Mouse (Mus musculus) liver, embryonic 11.5 days (tissue): Measurements from ENCODE around the gene Gm20696. TPM values are rescaled to one million over a fixed set of nuclear protein-coding genes. Genes with fewer than 3 reads are reported as not detected.

Source experiments
- ATAC-seq: fragments of 200-750 bp; cut with Nextera tagmentation; replicated peaks from 2 replicates; pipeline ENCODE4 v1.8.0; 2017; ENCODE audit warnings: moderate number of reproducible peaks, mild to moderate bottlenecking, moderate TSS enrichment, moderate library complexity; ENCODE audit not compliant: low FRiP score
- DNase-seq: peaks from one replicate; pipeline ENCODE4 v3.0.0-alpha.2; 2017; ENCODE audit warnings: low spot score
- H3K27ac ChIP-seq: fragments of 300-500 bp; sonication (generic); 2 replicates; pipeline ENCODE4 v1.5.1; 2014; ENCODE audit warnings: mild to moderate bottlenecking, low read depth, low read length, control low read depth
- H3K27me3 ChIP-seq: fragments of 300-500 bp; sonication (generic); replicated peaks from 2 replicates; pipeline ENCODE4 v1.6.1; 2014; ENCODE audit warnings: low read length, mixed read lengths; ENCODE audit not compliant: control insufficient read depth, insufficient read depth
- H3K36me3 ChIP-seq: fragments of 300-500 bp; sonication (generic); 2 replicates; pipeline ENCODE4 v1.6.1; 2014; ENCODE audit warnings: mild to moderate bottlenecking, low read length, moderate library complexity, mixed read lengths; ENCODE audit not compliant: control insufficient read depth, insufficient read depth
- H3K4me1 ChIP-seq: fragments of 300-500 bp; sonication (generic); replicated peaks from 2 replicates; pipeline ENCODE4 v1.6.1; 2014; ENCODE audit warnings: low read length, mixed read lengths; ENCODE audit not compliant: control insufficient read depth, insufficient read depth
- H3K4me2 ChIP-seq: fragments of 300-500 bp; sonication (generic); 2 replicates; pipeline ENCODE4 v1.6.1; 2014; ENCODE audit warnings: mild to moderate bottlenecking, control low read depth, moderate library complexity
- H3K4me3 ChIP-seq: fragments of 300-500 bp; sonication (generic); 2 replicates; pipeline ENCODE4 v1.5.1; 2014; ENCODE audit warnings: low read depth, low read length, control low read depth
- H3K9ac ChIP-seq: fragments of 300-500 bp; sonication (generic); 2 replicates; pipeline ENCODE4 v1.6.1; 2014; ENCODE audit warnings: low read depth, low read length, control low read depth
- H3K9me3 ChIP-seq: fragments of 300-500 bp; sonication (generic); 2 replicates; pipeline ENCODE4 v1.6.1; 2016; ENCODE audit warnings: low read length, inconsistent platforms, mixed read lengths; ENCODE audit not compliant: control insufficient read depth
- WGBS: fragments of 180-500 bp; shearing (Covaris S2); extraction: QIAGEN DNeasy Blood & Tissue Kit; methylation state at CpG from one replicate; pipeline ENCODE4 v1.1.7; 2014; 5-methylcytosine and 5-hydroxymethylcytosine counted together
- polyA plus RNA-seq: library from polyadenylated mRNA; unstranded; fragments of >200 nt; fragmentation: Nextera tagmentation; extraction: Ambion mirVana; gene quantifications from 2 replicates; pipeline ENCODE4 v1.2.1, GENCODE M21; 2014

Gm20696 gene
- polyA plus RNA-seq: 2.0 and 2.4 TPM in 2 replicates

GRCm38 (mm10) chr6:99666318-99667171 lies at the start of gene Gm20696, which contains the start of gene Eif4e3:
Gene Gm20696 (minus strand): TSS chr6:99666797.
Gene Eif4e3 (minus strand): TSS chr6:99666771.
- H3K27me3 ChIP-seq: peaks cover 27% of the 10 kb centered on the region
- H3K4me2 ChIP-seq: peak within 1 kb of the TSS; percentile 91
- H3K36me3 ChIP-seq: no peaks in the 10 kb centered on the region
- H3K4me3 ChIP-seq: peak within 1 kb of the TSS; percentile 67
- H3K9ac ChIP-seq: peak within 1 kb of the TSS; percentile 66
- peak; percentile 49 for ATAC-seq
- DNase-seq: peak; percentile 61
- peaks cover 3% of the 10 kb centered on the region; the same call in 1 of the 2 replicates for H3K4me1 ChIP-seq
- H3K27ac ChIP-seq: no peak within 1 kb of the TSS
- WGBS: under 1% methylated on average over 64 of the region's 75 CpGs
- no peaks in the 10 kb centered on the region for H3K9me3 ChIP-seq

GRCm38 (mm10) chr6:99715913-99716312 lies 49.3 kb upstream of the Gm20696 start:
- H3K9ac ChIP-seq: no peak overlapping the region
- no peak overlapping the region for H3K4me3 ChIP-seq
- no peaks in the 10 kb centered on the region for H3K27me3 ChIP-seq
- no peak for ATAC-seq
- H3K36me3 ChIP-seq: no peaks in the 10 kb centered on the region
- no peak overlapping the region for H3K27ac ChIP-seq
- no peaks in the 10 kb centered on the region for H3K9me3 ChIP-seq
- 56% methylated on average over 6 of the region's 6 CpGs for WGBS
- no peaks in the 10 kb centered on the region for H3K4me1 ChIP-seq
- no peak for DNase-seq
- H3K4me2 ChIP-seq: no peak overlapping the region

- WGBS: 52% methylated on average over 6 of the region's 6 CpGs
- no peaks in the 10 kb centered on the region for H3K27me3 ChIP-seq
- ATAC-seq (no peak), DNase-seq (no peak)
- no peak overlapping the region for H3K27ac ChIP-seq
- no peaks in the 10 kb centered on the region for H3K9me3 ChIP-seq
- no peaks in the 10 kb centered on the region for H3K4me1 ChIP-seq
- no peaks in the 10 kb centered on the region for H3K36me3 ChIP-seq
- no peak overlapping the region for H3K4me2 ChIP-seq
- H3K9ac ChIP-seq: no peak overlapping the region
- no peak overlapping the region for H3K4me3 ChIP-seq
Observed at GRCm38 (mm10) chr6:99715191-99715590, 48.6 kb upstream of the Gm20696 start.

GRCm38 (mm10) chr6:99713256-99713655 lies 46.7 kb upstream of the Gm20696 start:
- DNase-seq: no peak
- no peaks in the 10 kb centered on the region for H3K27me3 ChIP-seq
- H3K27ac ChIP-seq: no peak overlapping the region
- H3K9me3 ChIP-seq: no peaks in the 10 kb centered on the region
- no peaks in the 10 kb centered on the region for H3K4me1 ChIP-seq
- H3K36me3 ChIP-seq: no peaks in the 10 kb centered on the region
- 84% methylated on average over 5 of the region's 5 CpGs for WGBS
- H3K4me2 ChIP-seq: no peak overlapping the region
- no peak for ATAC-seq
- H3K4me3 ChIP-seq: no peak overlapping the region
- no peak overlapping the region for H3K9ac ChIP-seq

- H3K27ac ChIP-seq: no peak overlapping the region
- 60% methylated on average over 11 of the region's 11 CpGs for WGBS
- no peak overlapping the region for H3K9ac ChIP-seq
- H3K4me1 ChIP-seq: no peaks in the 10 kb centered on the region
- DNase-seq (no peak), ATAC-seq (no peak)
- no peaks in the 10 kb centered on the region for H3K9me3 ChIP-seq
- H3K4me3 ChIP-seq: no peak overlapping the region
- H3K36me3 ChIP-seq: no peaks in the 10 kb centered on the region
- no peak overlapping the region for H3K4me2 ChIP-seq
- H3K27me3 ChIP-seq: no peaks in the 10 kb centered on the region
Observed at GRCm38 (mm10) chr6:99711576-99712101, 45.0 kb upstream of the Gm20696 start.

- Histone ChIP-seq H3K4me1 (no peaks in the 10 kb centered on the region), H3K4me3 (no peak overlapping the region), H3K27me3 (peaks cover 18% of the 10 kb centered on the region), H3K4me2 (no peak overlapping the region), H3K36me3 (no peaks in the 10 kb centered on the region), H3K9ac (no peak overlapping the region), H3K9me3 (no peaks in the 10 kb centered on the region), H3K27ac (no peak overlapping the region)
- DNase-seq (no peak), ATAC-seq (no peak)
- 63% methylated on average over 3 of the region's 3 CpGs for WGBS
Observed at GRCm38 (mm10) chr6:99700484-99700883, 33.9 kb upstream of the Gm20696 start.

GRCm38 (mm10) chr6:99692916-99693841 lies 26.6 kb upstream of the Gm20696 start:
- Histone ChIP-seq H3K27ac (no peak overlapping the region), H3K9ac (peak overlapping the region; percentile 40; the same call in 1 of the 2 replicates), H3K4me1 (peaks cover 3% of the 10 kb centered on the region; the same call in 1 of the 2 replicates), H3K9me3 (no peaks in the 10 kb centered on the region), H3K36me3 (no peaks in the 10 kb centered on the region), H3K4me2 (peak overlapping the region; percentile 76), H3K4me3 (peak overlapping the region; percentile 63), H3K27me3 (peaks cover 78% of the 10 kb centered on the region)
- DNase-seq: no peak
- ATAC-seq: no peak
- 3% methylated on average over 99 of the region's 110 CpGs for WGBS

- Histone ChIP-seq H3K4me3 (peak within 1 kb of the TSS; percentile 63), H3K9me3 (no peaks in the 10 kb centered on the region), H3K4me1 (peaks cover 3% of the 10 kb centered on the region; the same call in 1 of the 2 replicates), H3K27ac (no peak within 1 kb of the TSS), H3K4me2 (peak within 1 kb of the TSS; percentile 76), H3K9ac (peak within 1 kb of the TSS; percentile 40; the same call in 1 of the 2 replicates), H3K27me3 (peaks cover 77% of the 10 kb centered on the region), H3K36me3 (no peaks in the 10 kb centered on the region)
- peak; percentile 23 for ATAC-seq
- 2% methylated on average over 92 of the region's 112 CpGs for WGBS
- DNase-seq: peak; percentile 55
Observed at GRCm38 (mm10) chr6:99692206-99692915, 25.8 kb upstream of the Gm20696 start, which contains the start of gene Gpr27. Gene Gpr27 (plus strand): TSS chr6:99692679.
